Mouse (Mus musculus) adrenal gland, postnatal 36 days (tissue): ENCODE measurements at regions not wholly inside any gene's neighbourhood (a gene's known extent, or its start where the extent isn't known, plus 50 kb on each side); places are given as distances from the start of the nearest gene placed in this dataset.
"Not testable (repeated sequence)": the region's sequence is repeated elsewhere in the genome, so short reads cannot be mapped to it uniquely, and the experiment has no call there.

Experiments used
- DNase-seq, 2 experiments: peaks; one replicate each; pipeline ENCODE4 v3.0.0; 2021; ENCODE audit warnings: mixed read lengths in 1 of 2

DNA sequence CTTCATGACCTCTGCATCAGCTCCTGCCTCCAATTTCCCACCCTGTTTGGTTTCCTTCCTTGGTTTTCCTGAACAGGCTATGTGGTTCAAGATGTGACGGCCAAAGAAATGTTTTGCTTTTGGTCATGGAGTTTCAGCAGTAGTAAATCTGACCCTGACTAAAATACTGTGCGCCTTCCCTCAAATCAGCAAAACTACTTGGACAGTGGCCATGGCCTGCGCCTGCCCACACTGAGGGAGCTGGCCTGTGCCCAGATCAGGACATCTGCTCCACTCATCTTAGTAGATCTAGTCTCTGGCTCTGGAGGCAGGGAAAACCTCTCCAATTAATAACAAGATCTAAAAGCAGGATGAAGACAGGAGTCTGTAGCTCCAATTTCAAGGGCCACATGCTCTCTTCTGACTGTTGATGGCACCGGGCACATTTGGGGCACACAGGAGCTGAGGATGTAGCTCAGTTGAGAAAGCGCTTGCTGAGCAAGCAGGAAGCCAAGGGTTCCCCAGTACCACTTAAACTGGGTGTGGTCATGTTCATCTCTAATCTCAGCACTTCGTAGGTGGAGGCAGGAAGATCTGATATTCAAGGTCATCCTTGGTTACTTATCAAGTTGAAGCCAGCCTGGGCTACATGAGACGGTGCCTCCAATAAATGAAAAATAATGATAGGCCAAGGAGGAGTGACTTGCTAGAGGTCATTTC lies 96.6 kb upstream of the Mrps10 start:
- DNase-seq: peak; percentile 90

DNA sequence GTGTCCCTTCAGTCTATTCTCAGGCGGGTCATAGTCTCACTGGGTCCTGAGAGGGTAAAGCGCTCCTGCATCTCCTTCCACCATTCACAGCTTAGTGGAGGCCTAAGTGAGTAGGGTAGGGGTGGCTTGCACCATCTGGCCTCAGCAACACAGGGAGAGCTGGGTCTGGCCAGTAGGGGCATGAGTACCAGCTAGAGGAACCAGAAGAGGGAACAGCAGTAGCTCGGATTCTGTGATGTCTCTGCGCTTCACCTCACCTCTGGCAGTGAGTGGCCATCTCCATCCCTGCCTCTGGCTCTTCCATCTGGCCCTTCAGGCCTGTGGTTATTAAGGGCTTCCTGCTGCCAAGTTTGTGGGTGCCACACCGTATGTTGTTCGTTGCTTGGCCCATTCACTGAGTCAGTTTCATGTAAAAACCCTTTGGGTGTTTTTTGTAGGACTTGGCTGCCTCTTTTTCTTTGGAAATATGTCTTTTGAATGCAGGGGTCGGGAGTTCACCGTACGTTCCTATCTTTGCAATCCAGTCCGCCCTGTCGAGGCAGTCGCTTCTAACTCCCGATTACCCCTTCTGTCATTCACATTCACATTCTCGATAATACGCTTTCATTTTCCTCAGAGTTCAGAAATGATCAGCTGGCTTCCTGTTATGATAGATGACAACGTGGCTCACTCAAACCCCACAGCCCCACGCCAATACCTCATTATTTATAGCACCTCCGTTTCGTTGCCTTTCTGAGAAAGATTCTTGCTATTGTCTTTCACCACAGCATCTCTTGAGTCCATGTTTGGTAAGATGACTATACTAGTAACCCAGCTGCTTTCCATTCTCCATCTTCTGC lies 99.4 kb upstream of the Mrps10 start:
- no peak for DNase-seq

DNA sequence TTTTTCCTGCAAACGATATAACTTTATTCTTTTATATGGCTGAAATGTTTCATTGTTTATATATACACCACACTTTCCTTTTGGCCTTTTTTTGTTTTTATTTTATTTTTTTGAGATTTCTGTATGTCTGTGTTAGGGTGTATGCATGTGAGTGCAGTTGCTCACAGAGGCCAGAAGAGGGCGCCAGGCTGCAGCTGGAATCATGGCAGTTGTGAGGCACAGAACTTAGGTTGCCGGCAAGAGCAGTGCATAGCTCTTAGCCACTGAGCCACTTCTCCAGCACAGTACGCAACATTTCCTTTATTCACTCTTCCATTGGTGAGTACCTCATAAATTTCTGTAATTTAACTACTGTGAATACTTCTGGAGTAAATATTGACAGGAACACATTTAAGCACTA lies 100.8 kb upstream of the Mrps10 start:
- no peak for DNase-seq

DNA sequence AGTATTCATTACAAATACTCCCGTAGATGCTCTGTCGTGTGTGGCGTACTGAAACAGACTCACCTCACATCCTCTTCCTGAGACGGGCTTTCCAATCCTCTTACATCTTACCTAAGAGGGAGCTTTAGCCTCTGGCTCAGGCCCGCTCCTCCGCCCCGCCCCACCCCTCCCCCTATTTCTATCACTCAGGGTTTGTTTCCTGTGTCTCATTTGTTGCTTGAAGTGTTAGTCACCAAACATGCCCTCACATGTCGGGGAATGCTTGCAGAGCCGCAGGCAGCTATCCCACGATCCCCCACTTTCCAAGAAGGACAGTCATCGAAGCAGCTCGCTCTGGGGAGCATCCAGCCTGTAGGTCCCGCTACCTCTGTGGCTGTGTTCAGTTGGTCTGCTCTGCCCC lies 101.6 kb upstream of the Mrps10 start:
- DNase-seq: no peak

DNA sequence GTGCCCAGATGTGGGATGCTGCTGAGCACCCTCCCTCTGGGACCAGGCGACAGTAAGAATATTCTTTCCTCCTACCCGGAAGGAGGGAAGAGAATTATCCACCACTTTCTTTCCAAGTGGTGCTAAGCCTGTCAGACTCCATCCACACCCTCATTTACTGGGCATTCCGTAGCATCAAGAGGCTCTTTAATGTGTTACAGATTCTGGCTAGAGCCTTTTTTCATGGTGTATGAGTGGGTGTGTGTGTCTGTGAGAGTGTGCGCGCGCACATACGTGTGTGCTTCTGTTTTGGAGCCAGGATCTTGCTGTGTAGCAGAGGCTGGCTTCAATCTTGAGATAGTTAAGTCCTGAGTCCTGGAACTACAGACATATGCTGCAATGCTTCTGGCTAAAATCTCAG lies 102.4 kb upstream of the Mrps10 start:
- no peak for DNase-seq

DNA sequence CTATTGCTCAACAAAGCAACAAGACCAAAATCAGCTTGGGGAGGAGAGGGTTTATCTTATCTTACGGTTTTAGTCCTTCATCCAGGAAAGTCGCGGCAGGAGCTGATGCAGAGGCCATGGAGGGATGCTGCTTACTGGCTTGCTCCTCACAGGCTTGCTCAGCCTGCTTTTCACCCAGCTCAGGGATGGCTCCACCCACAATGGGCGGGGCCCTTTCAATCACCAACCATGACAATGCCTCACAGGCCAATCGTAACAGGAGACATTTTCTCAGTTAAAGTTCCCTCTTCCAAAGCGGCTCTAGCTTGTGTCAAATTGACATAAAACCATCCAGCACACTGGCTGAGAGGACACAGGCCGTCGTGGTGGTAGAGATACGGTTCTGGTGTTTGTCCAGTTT lies 105.7 kb upstream of the Mrps10 start:
- no peak for DNase-seq

DNA sequence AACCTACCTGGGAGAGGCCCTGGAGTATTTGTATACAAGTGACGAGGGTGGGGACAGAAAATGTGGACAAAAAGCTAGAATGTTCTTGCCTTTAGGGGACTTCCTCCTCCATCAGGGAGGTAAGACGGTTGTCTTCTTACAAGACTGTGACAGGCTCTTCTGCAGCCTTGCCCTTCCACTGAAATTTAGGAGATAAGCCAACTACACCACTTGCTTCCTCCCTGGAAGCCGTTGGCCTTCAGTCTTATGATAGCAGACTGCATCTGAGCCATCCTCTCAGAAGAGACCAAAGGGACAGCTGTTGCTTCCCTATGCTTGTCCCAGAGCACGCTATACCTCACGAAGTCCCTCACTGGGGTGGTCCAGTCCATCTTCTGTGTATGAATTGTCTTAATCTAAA lies 106.5 kb upstream of the Mrps10 start:
- no peak for DNase-seq

DNA sequence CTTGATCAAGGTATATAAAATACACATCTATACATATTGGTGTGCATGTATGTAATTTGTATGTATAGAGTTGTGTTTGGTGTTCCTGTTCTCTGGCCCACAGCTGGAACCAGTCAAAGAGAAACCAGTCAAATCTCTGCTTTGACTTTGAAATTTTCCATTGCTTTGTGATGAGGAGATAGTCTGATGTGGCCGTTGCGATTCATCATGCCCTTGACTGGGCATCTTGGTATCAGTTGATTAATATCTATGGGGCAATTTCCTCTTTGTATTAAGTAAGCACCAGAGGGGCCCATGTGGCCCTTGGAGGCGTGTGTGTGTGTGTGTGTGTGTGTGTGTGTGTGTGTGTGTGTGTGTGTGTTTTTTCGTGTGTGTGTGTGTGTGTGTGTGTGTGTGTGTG lies 107.7 kb upstream of the Mrps10 start:
- DNase-seq: peak; percentile 23 to 35

DNA sequence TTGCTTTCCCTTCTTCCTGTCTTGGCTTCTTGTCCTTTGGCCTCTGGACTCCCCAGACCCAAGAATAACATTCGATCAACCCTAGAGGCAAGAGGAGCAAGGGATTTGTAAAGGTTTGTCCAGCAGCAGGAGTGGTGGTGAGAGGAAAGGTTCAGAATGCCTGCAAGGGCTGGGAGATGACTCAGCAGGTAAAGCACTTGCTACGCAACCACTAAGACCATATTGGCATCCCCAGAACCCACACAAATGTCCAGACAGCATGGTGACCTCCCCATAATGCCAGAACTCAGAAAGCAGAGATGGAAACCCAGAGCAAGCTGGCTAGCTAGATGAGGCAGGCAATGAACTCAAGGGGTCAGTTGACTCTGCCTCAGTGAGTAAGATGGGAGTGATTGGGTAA lies 110.4 kb upstream of the Mrps10 start:
- DNase-seq: no peak

DNA sequence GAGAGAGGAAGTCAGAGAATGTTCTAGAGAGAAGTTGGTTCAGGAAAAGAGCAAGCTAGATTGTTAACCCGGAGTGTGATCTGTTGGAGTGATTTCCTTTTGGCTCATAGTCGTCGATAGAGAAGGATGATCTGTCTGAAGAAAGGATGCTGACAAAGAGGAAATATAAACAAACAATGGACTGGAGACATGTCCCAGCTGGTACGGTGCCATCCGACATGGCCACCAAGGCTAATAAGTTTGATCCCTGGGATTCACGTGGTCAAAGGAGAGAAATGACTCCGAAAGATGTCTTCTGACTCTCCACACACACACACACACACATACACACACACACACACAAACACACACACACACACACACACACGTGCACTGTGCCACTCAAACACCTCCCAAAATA lies 113.5 kb upstream of the Mrps10 start:
- no peak for DNase-seq

DNA sequence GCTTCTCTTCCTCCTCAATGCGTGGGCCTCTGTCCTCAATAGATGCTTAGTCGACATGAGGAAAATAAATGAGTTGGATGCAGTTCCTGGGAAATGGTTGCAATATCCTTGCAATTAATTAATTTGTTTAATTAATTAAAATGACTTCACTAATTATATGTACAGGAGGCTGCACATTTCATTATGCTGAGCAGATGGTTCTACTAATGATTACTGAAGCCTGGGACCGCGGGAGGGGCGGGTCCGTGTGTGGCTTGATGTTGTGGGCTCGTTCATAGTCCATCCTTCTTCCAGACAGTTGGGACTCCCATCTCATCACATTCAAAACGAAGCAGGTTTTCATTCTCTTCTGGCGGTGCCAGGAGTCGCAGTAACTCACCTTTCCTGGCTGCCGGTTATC lies 114.7 kb upstream of the Mrps10 start:
- no peak for DNase-seq

DNA sequence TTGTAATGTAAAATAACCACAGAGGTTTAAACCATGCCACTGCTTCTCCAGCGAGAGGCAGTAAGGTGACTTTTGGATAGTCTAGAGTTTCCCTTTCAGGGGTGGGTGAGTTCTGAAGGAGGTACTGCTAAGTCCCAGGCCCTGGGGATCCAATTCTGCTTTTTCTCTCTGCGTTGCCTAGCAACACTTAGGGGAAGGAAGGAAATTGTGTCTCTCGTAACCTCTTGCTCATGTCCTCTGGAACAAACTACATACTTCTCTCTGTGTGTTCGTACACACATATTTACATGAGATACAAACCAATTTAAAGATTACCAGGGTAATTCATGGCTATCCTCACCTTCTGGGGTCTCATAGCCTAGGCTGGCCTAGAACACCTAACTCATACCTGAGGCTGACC lies 118.7 kb upstream of the Mrps10 start:
- DNase-seq: no peak

DNA sequence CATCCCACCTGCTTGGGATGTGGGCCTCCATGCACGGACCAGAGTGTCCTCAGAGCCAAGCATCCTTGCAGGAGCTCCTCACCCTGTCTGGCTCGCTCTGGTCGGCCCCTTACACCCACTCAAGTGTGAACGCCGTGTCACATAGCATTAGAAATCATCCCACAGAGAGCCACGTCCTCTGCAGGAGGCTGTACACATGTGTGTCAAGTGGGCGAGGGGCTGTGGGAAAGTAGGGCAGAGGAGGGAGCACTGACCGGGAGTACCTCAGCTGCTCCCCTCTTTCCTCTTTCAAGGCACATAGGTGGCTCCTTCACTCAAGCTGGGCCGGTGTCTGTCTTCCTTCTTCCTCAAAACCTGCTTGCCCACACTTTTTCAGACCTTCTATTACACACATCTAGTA lies 119.5 kb upstream of the Mrps10 start:
- no peak for DNase-seq

DNA sequence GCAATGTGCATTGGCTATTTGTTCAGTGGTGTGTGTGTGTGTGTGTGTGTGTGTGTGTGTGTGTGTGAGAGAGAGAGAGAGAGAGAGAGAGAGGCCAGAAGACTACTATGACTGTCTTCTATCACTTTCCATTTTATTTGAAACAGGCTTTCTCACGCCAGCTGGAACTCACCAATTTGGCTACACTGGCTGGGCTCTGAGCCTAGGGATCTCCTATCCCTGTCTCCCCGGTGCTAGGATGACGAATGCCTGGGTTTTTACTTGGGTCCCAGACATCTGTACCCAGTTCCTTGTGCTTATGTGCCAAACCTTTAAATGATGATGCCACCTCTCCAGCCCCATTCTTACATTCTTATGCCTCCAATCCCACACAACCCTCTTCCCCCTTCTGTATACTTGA lies 120.6 kb upstream of the Mrps10 start:
- DNase-seq: no peak

DNA sequence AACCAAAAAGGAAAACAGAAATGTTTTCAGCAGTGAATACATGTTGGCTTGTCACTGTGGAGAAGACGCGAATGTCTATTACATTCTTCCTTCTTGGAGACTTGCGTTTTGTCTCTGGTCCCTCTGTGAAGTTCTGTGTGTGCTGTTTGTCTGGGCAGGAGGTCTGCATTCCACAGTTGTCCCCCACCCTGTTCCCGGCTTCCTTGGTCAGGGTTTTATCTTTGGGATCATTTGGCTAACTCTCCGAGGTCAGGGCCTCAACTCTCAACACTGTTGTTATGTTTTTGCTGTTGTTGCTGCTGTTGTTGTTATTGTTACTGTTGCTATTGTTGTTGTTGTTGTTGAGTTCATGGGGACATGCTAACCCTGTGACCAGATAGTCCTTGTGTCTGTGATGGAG lies 121.2 kb upstream of the Mrps10 start:
- DNase-seq: no peak

DNA sequence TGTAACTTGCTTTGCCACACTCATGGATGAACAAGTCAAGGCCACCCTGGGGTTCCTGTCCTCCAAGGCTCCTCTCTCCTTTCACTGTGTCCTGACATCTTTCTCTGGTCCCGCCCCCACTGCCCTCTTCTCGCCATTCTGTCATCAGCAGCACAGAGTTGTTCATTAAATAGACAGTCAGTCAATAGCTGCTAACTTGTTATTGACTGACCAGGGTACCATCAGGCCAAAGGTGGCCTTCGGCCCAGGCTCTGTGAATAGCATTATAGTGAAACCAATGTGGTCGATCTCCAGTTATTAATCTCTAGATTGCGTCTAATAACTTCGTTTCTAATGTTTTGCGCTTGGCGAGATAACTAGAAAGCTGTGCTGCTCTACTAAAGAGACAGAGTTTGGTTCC lies 122.1 kb upstream of the Mrps10 start:
- DNase-seq: peak in 1 of 2 experiments; percentile 42

DNA sequence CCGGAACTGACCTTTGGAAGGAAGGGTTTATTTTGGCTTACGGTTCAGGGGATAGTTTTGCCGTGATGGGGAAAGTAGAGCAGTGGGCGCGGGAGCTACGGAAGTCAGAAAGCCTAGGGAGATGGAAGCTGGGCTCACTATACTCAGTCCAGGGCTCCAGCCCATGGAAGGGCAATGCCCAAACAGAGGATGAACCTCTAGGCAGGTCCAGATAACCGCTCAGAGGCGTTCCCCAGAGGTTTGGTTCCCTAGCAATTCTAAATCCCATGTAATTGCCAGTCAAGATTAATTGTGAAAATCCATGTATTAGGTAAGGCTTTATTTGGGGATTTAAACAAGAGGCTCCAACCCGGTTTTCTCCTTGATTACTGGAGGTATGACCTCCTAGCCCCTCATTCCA lies 123.1 kb upstream of the Mrps10 start:
- no peak for DNase-seq

DNA sequence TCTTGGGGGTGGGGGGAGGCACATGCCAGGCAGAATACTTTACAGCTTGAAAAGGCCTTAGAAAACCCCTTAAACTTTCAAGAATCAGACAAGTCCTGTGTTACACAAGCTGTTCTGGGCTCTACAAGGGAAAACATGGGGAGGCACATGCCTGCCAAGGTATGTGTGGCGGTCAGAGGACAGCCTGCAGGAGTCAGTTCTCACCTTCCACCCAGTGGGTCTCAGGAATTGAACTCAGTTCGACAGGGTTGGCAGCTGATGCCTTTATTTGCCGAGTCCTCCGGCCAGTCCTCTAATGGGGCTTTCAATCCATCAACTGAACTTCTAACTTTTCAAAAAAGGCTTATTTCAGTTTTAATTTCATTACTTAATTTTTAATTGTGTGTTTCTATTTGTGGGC lies 129.6 kb upstream of the Mrps10 start:
- no peak for DNase-seq

DNA sequence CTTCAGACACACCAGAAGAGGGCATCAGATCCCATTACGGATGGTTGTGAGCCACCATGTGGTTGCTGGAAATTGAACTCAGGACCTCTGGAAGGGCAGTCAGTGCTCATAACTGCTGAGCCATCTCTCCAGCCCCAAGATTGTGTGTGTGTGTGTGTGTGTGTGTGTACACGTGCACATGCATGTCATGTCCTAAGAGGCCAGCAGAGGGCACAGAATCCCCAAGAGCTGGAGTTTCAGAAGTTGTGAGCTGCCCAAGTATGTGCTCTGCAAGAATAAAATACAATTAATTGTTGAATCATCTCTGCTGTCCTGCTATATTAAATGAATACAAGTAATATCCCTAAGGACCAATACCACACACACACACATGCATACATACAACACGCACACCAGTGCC lies 130.8 kb upstream of the Mrps10 start:
- not testable (repeated sequence) for DNase-seq

DNA sequence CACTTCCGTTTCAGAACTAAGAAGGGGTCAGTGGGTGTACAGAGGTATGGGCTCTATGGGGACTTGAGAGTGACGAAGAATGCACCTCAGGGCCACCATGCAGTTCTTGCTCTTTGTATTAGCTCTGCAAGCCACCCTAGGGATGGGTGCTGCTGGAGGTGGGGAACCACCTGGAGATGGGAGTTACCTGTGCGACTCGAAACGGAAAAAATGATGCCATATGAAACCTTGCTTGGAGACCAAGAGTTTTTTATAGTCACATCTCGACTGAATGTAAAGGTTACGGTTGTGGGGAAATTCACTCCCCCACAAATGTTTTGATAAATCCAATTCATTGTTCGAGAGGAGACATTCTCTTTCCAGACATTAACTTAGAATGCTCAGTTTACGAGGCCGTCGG lies 134.3 kb upstream of the Mrps10 start:
- DNase-seq: no peak

DNA sequence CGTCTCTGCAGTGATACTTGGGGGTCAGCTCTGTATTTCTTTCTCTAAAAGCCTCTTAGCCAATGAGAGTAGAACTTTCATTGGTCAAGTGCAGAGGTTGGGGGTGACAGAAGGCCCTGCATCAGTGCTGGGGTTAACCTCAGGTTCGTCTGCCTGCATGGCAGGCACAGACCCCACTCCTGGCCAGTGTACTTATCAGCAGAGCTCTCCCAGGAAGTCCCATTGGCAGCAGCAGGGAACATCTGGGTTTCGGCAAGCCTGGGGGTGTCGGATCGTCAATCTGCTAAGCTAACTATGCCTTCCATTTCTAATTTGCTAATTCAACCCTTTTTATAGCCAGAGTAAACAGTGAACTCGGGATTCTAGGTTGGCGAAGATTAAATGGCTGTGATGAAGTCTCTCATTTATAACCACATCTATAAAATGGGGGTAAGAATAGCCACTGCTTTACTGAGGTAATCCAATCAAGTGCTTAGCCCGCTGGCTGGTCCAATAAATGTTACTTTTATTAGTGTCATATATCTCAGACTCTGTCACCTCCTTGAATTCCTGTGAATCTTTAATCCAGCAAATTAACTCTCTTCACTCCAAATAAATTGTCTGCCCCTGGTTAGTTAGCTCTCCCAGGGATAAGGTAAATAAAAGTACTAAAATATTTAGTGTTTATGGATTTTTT lies 135.5 kb upstream of the Mrps10 start:
- no peak for DNase-seq

DNA sequence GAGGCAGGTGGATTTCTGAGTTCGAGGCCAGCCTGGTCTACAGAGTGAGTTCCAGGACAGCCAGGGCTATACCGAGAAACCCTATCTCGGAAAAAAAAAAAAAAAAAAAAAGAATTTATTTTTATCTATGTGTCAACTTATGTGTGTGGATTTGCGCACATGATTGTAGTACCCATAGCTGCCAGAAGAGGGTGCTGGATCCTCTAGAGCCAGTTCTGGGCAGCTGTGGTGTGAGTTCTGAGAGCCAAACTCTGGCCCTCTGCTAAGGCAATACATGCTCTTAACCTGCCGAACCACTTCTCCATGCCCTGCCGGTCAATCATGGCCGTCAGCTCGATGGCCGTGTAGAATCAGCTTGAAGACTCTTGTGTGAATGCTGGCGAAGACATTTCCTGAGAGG lies 138.0 kb upstream of the Mrps10 start:
- no peak for DNase-seq

DNA sequence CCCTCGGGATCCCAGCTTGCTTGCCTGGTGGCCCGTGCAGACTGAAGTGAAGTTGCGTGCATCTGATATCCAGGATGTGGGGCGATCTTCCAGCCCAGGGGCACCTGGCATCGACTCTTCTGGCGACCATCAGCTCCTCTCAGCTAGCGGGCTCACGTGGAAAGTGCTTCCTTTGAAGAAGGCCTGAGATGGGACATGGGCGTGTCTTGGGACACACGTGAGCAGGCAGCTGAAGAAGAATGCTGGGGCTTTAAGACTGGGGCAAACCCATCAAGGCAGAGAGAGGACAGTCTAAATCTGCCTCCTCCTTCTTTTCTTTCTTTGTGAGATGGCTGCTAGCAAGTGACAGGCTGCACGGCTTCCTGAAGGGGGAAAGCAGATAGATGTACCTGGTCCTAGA lies 142.3 kb upstream of the Mrps10 start:
- no peak for DNase-seq
